Mouse (Mus musculus) cerebellum, adult 2 months (tissue): ENCODE results near the gene Hist1h2ap. TPM values are rescaled to one million over a fixed set of nuclear protein-coding genes. Genes with fewer than 3 reads are reported as not detected.
"Not testable (repeated sequence)": the region's sequence is repeated elsewhere in the genome, so short reads cannot be mapped to it uniquely, and the experiment has no call there.

ENCODE experiments used
- DNase-seq, 2 experiments: peaks; one replicate each; pipeline ENCODE4 v3.0.0; 2021
- H3K27ac ChIP-seq: fragments of 200-500 bp; 2 replicates; pipeline ENCODE4 v1.5.1; 2012; ENCODE audit warnings: low read length, control low read depth, inconsistent platforms; ENCODE audit not compliant: insufficient read depth
- H3K27me3 ChIP-seq: fragments of 200-500 bp; 2 replicates; pipeline ENCODE4 v1.6.1; 2012; ENCODE audit warnings: inconsistent platforms, mild to moderate bottlenecking, low read length, moderate library complexity; ENCODE audit not compliant: control insufficient read depth, insufficient read depth
- H3K4me1 ChIP-seq: fragments of 200-500 bp; 2 replicates; pipeline ENCODE4 v1.6.1; 2011; ENCODE audit warnings: low read length; ENCODE audit not compliant: control insufficient read depth, insufficient read depth
- H3K4me3 ChIP-seq: fragments of 200-500 bp; replicated peaks from 2 replicates; pipeline ENCODE3; 2011; ENCODE audit warnings: mild to moderate bottlenecking, low read depth, low read length, control low read depth; ENCODE audit not compliant: insufficient read depth
- CTCF ChIP-seq: fragments of 200-500 bp; IDR thresholded peaks from 2 replicates; pipeline ENCODE4 v1.5.1; 2011; ENCODE audit warnings: low read depth, mild to moderate bottlenecking, control low read depth, low read length, moderate library complexity, borderline replicate concordance; ENCODE audit not compliant: insufficient read depth
- POLR2A ChIP-seq: fragments of 200-500 bp; IDR thresholded peaks from 2 replicates; pipeline ENCODE4 v1.6.1; 2011; ENCODE audit warnings: low read length, control low read depth, borderline replicate concordance; ENCODE audit not compliant: insufficient read depth
- WGBS: fragments of 180-500 bp; shearing (Covaris S2); methylation state at CpG from one replicate; pipeline ENCODE4 v1.1.7; 2018; 5-methylcytosine and 5-hydroxymethylcytosine counted together
- polyA plus RNA-seq: library from polyadenylated mRNA; depleted of rRNA; stranded (reverse); fragments of >200 nt; gene quantifications from 2 replicates; pipeline ENCODE4 v1.2.3, GENCODE M21; 2012

The Hist1h2ap gene
- polyA plus RNA-seq, 1 experiment: 1.6 TPM

DNA sequence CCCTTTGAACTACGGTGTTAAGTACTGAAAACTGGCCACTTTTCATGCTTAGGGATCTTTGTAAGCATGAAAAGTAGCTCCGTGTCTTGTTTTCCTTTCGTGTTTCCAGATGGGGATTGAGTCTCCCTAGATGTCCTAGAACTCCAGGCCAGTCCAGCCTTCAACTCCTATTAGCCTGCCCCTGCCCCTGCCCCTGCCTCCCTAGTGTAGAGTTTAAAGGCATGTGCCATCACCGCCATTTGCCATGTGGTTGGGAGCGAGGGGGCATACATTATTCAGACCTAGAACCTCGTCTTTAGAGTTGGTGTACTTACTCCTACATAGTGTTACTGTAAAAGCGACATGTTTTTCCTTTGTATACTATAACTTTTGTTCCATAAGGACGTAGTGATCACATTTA is 22.2 kb downstream of the Hist1h2ap start:
- not testable (repeated sequence) for H3K27ac ChIP-seq, H3K4me3 ChIP-seq, H3K4me1 ChIP-seq, DNase-seq, H3K27me3 ChIP-seq
- no CpG with 5 or more reads among the region's 8 CpGs for WGBS

DNA sequence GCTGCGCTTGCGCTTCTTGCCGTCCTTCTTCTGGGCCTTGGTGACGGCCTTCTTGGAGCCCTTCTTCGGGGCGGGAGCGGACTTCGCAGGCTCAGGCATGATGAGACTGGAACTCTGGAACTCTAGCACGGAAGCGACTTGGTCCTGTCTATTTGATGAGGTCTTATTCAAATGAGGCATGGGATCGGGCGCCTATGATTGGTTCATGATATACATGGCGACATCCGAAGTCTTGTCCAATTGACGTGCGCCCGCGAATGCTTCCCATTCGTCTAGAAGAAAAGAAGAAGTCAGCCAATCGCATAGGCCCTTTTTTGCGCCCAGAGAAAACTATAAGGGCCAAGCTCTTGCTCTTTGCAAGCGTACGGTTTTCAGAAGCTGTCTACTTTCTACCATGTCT is 23.2 kb downstream of the Hist1h2ap start, which contains the start of the genes Hist1h2bq and Hist1h2ao:
Gene Hist1h2bq (minus strand): TSS at position 125 of the 400 bp plus-strand sequence.
Gene Hist1h2ao (plus strand): TSS at position 393 of the 400 bp plus-strand sequence.
- no CpG with 5 or more reads among the region's 23 CpGs for WGBS
- H3K27me3 ChIP-seq, H3K4me3 ChIP-seq, H3K27ac ChIP-seq, DNase-seq, H3K4me1 ChIP-seq: not testable (repeated sequence)

DNA sequence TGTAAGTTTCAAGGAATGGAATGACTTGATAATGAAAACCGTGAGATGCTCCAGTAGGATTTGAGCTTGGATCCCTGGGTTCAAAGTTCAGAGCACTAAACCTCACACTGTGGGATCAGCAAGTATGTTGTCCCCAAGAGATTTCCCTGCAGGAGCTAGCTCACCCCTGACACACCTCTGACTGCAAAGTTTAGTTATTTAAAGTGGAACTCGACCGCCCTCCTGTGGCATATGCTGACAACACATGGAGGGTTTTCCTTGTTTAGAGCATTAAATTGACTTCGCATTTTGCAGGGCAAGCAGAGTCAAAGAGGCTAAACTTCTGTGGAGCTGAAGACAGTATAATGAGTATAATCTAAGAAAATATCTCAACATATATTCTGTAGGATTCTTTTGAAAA is 30.2 kb downstream of the Hist1h2ap start:
- not testable (repeated sequence) for H3K4me1 ChIP-seq, H3K4me3 ChIP-seq, H3K27ac ChIP-seq, H3K27me3 ChIP-seq, DNase-seq
- WGBS: no CpG with 5 or more reads among the region's 4 CpGs

DNA sequence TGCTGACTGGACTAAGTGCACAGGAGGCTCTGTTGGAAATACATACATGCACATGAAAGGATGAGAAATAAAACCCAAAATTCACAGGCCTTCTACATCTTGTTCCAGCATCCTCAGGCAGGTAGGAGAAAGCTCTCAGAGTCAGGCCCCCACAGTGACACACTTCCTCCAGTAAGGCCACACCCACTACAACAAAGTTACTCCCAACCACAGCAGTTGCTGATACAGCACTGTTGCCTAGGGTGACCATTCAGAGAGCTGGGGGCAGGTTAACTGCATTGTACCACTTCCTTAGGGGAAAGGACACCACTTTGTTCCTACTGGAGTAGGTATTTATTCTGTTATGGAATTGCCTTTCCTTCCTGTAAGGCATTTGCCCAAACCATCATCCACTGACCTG is 36.1 kb downstream of the Hist1h2ap start:
- H3K4me3 ChIP-seq, DNase-seq, H3K27ac ChIP-seq, H3K27me3 ChIP-seq, H3K4me1 ChIP-seq: not testable (repeated sequence)

DNA sequence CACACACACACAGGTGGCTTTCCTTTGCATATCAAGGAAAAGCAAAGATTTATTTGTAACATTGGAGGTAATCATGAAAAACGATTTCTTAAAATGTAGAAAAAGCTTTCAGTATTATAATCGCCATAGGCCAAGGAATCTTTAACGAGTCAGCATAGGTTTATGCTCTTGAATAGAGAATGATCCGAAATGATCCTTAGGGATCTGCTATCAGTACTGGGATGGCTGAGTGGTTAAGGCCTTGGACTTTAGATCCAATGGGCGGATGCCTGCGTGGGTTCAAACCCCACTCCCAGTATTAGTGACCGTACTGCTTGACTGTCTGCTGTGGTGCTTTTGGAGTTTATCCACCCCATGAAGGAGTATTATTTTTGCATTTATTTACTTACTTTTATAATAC is 37.7 kb downstream of the Hist1h2ap start:
- TF ChIP-seq CTCF (no peak), POLR2A (no peak)
- Histone ChIP-seq H3K27ac (no peak overlapping the region), H3K4me1 (0 out of 2 replicates have a peak, but pooled peaks cover under 1% of the 10 kb centered on the region), H3K4me3 (no peak overlapping the region), H3K27me3 (no peaks in the 10 kb centered on the region)
- DNase-seq: no peak
- WGBS: 94% methylated on average over 7 of the region's 7 CpGs

DNA sequence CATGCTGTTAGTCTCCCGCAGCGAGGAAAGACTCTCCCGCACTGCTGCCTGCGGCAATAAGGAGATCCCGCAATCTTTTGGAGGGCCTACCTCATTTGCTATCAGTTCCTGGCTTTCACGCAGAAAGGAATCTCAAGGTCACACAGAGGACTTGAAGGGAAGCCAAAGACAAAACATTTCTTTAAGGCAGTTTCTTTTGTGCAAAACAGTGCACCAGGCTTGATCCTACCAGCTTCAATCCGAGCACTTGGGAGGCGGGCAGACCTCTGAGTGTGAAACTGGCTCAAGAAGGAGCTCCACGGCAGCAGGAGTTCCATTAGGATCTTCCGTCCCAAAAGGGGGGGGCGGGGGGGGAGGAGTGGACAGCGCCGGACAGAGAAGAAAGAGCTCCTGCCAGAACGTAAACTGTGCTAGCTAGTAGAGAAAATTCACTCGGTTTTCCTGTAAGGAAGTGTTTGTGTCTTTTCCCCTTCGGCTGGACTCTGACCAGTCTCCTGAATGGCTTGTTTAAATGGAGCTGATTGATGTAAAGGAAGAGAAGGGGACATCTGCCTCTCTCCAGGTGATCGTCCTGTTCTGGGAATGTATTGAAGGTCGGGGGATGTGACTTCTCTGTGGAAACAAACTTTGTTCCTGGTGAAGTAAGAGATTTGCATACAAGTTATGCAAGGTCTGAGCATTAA is 42.6 kb downstream of the Hist1h2ap start:
- TF ChIP-seq POLR2A (no peak), CTCF (no peak)
- H3K4me3 ChIP-seq: no peak overlapping the region
- 6% methylated on average over 18 of the region's 18 CpGs for WGBS
- H3K4me1 ChIP-seq: 0 out of 2 replicates have a peak, but pooled peaks cover 2% of the 10 kb centered on the region
- no peaks in the 10 kb centered on the region for H3K27me3 ChIP-seq
- peak in 1 of 2 experiments; percentile 16 for DNase-seq
- H3K27ac ChIP-seq: no peak overlapping the region

DNA sequence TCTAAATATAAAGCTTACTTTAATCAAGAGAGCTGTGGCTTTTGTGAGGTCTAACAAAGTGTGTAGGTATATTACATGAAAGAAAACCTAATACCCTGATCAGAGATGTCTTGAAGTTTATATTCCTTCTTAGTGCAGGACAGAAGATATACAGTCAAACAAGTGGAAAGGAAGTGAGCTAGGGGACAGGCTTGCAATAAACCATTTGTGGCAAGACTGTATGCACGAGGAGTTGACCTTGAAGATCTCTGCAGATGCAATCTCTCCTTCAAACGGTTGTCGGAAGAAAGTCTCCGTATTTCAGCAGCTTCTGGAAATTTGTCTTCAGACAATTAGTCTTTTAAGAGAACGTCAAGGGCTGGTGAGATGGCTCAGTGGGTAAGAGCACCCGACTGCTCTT is 43.4 kb downstream of the Hist1h2ap start:
- Histone ChIP-seq H3K27me3 (no peaks in the 10 kb centered on the region), H3K4me3 (no peak overlapping the region), H3K4me1 (0 out of 2 replicates have a peak, but pooled peaks cover 2% of the 10 kb centered on the region), H3K27ac (no peak overlapping the region)
- no peak for TF ChIP-seq POLR2A
- no peak for TF ChIP-seq CTCF
- no peak for DNase-seq
- WGBS: 81% methylated on average over 6 of the region's 6 CpGs

DNA sequence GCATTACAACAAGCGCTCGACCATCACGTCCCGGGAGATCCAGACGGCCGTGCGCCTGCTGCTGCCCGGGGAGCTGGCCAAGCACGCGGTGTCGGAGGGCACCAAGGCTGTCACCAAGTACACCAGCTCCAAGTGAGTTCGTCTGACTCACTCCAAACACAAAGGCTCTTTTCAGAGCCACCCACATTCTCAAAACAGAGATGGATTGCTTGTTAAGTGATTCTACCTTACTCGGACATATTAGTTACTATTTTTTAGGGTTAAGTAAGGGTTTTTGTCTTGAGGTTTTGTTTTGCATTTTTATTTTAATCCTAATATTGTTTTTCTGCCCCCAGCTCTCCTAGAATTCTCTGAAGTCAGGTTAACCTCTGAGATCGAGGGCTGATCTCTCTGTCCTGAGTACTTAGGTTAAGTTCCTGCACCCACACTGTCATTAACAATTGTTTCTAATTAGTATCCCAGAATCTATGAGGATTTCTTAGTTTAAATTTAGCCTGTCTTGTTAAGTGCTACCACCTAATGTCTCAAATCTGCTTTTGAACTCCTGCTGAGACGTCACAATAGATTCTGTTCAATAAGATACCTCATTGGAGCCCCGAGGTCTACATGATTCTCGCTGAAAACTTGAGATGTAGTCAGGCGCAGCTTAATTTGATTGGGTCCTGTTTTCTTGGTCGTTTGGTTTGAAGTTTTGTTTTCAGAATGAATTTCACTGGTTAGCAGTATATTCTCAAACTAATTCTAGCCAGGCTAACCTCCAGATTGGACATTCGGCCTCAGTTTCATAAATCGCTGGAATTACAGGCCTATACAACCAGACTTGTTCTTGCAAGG is 45.3 kb downstream of the Hist1h2ap start:
- WGBS: 26% methylated on average over 15 of the region's 21 CpGs
- TF ChIP-seq POLR2A (no peak), CTCF (no peak)
- H3K27ac ChIP-seq: no peak overlapping the region

DNA sequence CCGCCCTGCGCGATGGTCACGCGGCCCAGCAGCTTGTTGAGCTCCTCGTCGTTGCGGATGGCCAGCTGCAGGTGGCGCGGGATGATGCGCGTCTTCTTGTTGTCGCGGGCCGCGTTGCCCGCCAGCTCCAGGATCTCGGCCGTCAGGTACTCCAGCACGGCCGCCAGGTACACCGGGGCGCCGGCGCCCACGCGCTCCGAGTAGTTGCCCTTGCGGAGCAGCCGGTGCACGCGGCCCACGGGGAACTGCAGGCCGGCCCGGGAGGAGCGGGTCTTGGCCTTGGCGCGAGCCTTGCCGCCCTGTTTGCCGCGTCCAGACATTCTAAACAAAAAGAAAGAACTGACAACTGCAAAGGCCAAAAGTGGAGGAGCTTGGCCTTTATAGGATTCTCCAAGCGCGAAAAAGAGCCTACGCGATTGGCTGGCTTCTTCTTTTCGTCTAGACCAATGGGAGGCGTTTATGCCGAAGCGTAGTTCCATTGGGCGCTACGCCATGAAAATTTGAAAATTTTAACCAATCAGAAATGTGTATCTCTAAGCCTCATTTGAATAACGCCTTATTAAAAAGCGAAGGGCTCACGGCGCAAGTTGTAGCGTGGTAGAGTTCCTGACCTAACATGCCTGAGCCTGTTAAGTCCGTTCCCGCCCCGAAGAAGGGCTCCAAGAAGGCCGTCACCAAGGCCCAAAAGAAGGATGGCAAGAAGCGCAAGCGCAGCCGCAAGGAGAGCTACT is 46.2 kb downstream of the Hist1h2ap start, which contains the start of the genes Hist1h2an and Hist1h2bp:
Gene Hist1h2an (minus strand): TSS at position 320 of the 731 bp plus-strand sequence.
Gene Hist1h2bp (plus strand): TSS at position 563 of the 731 bp plus-strand sequence.
- peak within 1 kb of the TSS; percentile 32 for H3K4me3 ChIP-seq
- not testable (repeated sequence) for H3K27me3 ChIP-seq, H3K27ac ChIP-seq, H3K4me1 ChIP-seq
- WGBS: under 1% methylated on average over 39 of the region's 63 CpGs
- peak; percentile 91 to 96 for DNase-seq

More for the DNA sequence above, 45.3 kb downstream of the Hist1h2ap start:
- Histone ChIP-seq H3K4me1 (0 out of 2 replicates have a peak, but pooled peaks cover 2% of the 10 kb centered on the region), H3K27me3 (no peaks in the 10 kb centered on the region), H3K4me3 (no peak overlapping the region)
- peak; percentile 13 to 14 for DNase-seq
